Mouse (Mus musculus) erythroblast, embryonic 14.5 days (primary cell): ENCODE results near the gene Kl.

Source experiments
- GATA1 ChIP-seq: IDR thresholded peaks from 2 replicates; pipeline ENCODE4 v1.6.1; 2012; ENCODE audit warnings: low read length, inconsistent platforms, mixed read lengths
- TAL1 ChIP-seq: IDR thresholded peaks from 3 replicates; pipeline ENCODE4 v1.6.1; 2012; ENCODE audit warnings: low read length, inconsistent platforms, mixed read lengths

DNA sequence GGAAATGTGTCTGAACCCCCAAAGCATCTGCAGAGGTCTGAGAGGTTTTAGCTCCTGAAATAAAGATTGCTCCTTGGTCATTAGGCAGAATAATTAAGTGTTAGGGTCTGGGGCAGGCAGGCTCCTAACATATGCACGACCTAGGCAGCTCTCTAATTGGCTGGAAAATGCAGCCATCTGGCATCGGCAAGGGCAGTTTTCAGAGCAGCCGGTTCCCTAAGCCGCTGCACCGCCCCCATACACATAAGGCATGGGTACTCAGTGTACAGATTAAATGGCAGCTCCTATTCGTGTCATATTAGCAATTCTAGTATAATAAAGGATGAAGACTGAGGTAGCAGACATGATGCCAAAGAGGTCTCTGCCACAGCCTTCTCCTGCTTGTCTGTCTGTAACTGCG lies 74.8 kb downstream of the Kl start:
- TF ChIP-seq GATA1 (no peak), TAL1 (no peak)
